In the genomic region with DNA sequence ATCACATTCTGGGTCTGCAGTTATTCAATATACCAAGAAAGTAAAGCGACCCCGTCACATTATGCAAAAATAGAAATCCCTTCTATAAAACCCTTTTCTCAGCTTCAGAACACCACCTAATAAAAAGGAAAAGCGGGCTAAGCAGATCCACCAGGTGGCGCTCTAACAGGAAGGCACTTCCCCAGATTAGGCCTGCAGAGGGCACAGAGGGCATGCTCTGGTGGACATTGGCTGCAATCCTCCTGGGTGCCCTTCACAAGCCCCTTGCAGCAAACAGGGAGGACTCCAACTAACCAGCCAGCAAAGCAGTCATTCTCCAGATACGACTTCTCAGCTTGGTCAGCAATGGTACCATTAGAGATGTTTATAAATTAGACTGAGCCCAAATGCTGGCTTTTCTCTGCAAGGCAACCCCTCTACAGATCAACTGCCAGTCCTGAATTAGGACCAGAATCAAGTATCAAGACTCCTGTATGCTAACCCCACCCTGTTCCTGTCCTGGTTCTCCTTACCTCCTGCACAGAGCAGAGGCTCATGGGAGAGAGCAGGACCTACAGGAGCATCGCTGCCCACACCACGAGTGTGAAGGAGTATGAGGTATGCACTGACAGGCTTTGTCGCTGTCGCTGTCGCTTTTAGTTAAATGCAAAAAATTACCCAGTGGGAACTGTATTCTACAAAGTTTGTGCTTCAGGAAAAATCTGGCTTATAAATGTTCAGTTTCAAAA, we compare ENCODE assay signal across 8 mouse cellular contexts. TPM values are rescaled to one million over a fixed set of nuclear protein-coding genes. Genes with fewer than 3 reads are reported as not detected.
DNase-seq lines count a peak whose midpoint lies in the region; ATAC-seq lines count a peak whose summit lies in the region.

No protein-coding gene starts in this region.

- intact Hi-C loops in gastrocnemius, postnatal 14 days (cut with DNase I; ENCODE audit: low total_unique reads): loop anchor here (2.0 kb wide), 1 partner anchor 224 kb away; no protein-coding TSS in a partner anchor
- intact Hi-C loops in left cerebral cortex, postnatal 4 days (cut with DNase I): loop anchor here (2.0 to 5.0 kb wide), 2 partner anchors 182 to 223 kb away; partner anchors contain the start of gene Lrch1

- no peak overlapping the region for H3K27ac ChIP-seq in intestine, embryonic 15.5 days

- H3K27me3 ChIP-seq in intestine, embryonic 15.5 days (replicated peaks): no peaks in the 10 kb centered on the region

- WGBS in intestine, embryonic 15.5 days: 62% methylated on average over 10 of the region's 10 CpGs

- peak; percentile 56 for ATAC-seq in intestine, embryonic 15.5 days
- ATAC-seq in neutrophil, adult 5-6 weeks (ENCODE audit: extremely low read depth, insufficient number of reproducible peaks, low FRiP score, poor library complexity, severe bottlenecking): peak; percentile 72

- no peaks in the 10 kb centered on the region for H3K4me1 ChIP-seq in intestine, embryonic 15.5 days (replicated peaks)

- no peak overlapping the region for H3K4me3 ChIP-seq in intestine, embryonic 15.5 days (replicated peaks)

- no peaks in the 10 kb centered on the region for H3K36me3 ChIP-seq in intestine, embryonic 15.5 days

- H3K9ac ChIP-seq in intestine, embryonic 15.5 days: no peak overlapping the region

- DNase-seq in 3134 (ENCODE audit: extremely low read depth, insufficient read length, low spot score) (peak; percentile 13), R1 (ENCODE audit: low read depth, low spot score) (peak; percentile 73)
- DNase-seq in cerebellum, postnatal 14 days: peak; percentile 82 to 91
- peak; percentile 77 for DNase-seq in gastrocnemius, postnatal 14 days
- DNase-seq in left cerebral cortex, postnatal 4 days: peak; percentile 80
- peak; percentile 34 to 48 for DNase-seq in thymus, adult 18-20 months

- no peaks in the 10 kb centered on the region for H3K9me3 ChIP-seq in intestine, embryonic 15.5 days

- no peak overlapping the region for H3K4me2 ChIP-seq in intestine, embryonic 15.5 days (replicated peaks)

RNA-seq across cellular contexts. Expression of gene Esd, which starts 32.3 kb away (rescaled TPM):
- 10 to 100 TPM; 83.1 to 87.3 TPM for total RNA-seq in gastrocnemius, postnatal 14 days (2021)
- 344 and 409 TPM in 2 replicates for polyA plus RNA-seq in intestine, embryonic 15.5 days (2015; fragmentation: Nextera tagmentation; extraction: Ambion mirVana)
- 10 to 100 TPM; 96.8 to 98.7 TPM for total RNA-seq in left cerebral cortex, postnatal 4 days (2021)
- total RNA-seq in neutrophil, adult 5-6 weeks (2017): 90.3 and 123 TPM in 2 replicates

Comparison
In these comparisons a context has a peak if more than half of its experiments do, and no peak if none do; other contexts are left out.
1. DNase-seq: peak in every context shown above with its lines; median percentile 86 in cerebellum, postnatal 14 days; 80 in left cerebral cortex, postnatal 4 days; 77 in gastrocnemius, postnatal 14 days; 73 in R1; 41 in thymus, adult 18-20 months; 13 in 3134.